Mouse (Mus musculus) layer of hippocampus, postnatal 36 days (tissue): ENCODE data around the gene Atp6v0e2. TPM values are rescaled to one million over a fixed set of nuclear protein-coding genes. Genes with fewer than 3 reads are reported as not detected.

Source experiments
- DNase-seq, 2 experiments: peaks; one replicate each; pipeline ENCODE4 v3.0.0; 2022
- total RNA-seq, 2 experiments: library from RNA; stranded (reverse); gene quantifications; 2 replicates each; pipeline ENCODE4 v1.2.3; 2021

The Atp6v0e2 gene
- total RNA-seq, 2 experiments from 2014 or later: 424 to 471 TPM

- no peak for DNase-seq
Measured at GRCm38 (mm10) chr6:48540721-48541120, 3.3 kb downstream of the Atp6v0e2 start.

GRCm38 (mm10) chr6:48541560-48542450 lies 4.4 kb downstream of the Atp6v0e2 start:
- no peak for DNase-seq

GRCm38 (mm10) chr6:48542631-48543030 lies 5.2 kb downstream of the Atp6v0e2 start:
- no peak for DNase-seq

- DNase-seq: no peak
Measured at GRCm38 (mm10) chr6:48545251-48545650, 7.8 kb downstream of the Atp6v0e2 start.

GRCm38 (mm10) chr6:48546271-48546670 lies 8.9 kb downstream of the Atp6v0e2 start:
- DNase-seq: no peak

- DNase-seq: no peak
Measured at GRCm38 (mm10) chr6:48546858-48547257, 9.4 kb downstream of the Atp6v0e2 start.

GRCm38 (mm10) chr6:48548314-48548713 lies 10.9 kb downstream of the Atp6v0e2 start:
- DNase-seq: no peak

GRCm38 (mm10) chr6:48552918-48553317 lies 15.5 kb downstream of the Atp6v0e2 start:
- DNase-seq: no peak

- DNase-seq: no peak
Measured at GRCm38 (mm10) chr6:48553819-48554218, 16.4 kb downstream of the Atp6v0e2 start.

- peak; percentile 97 to 98 for DNase-seq
Measured at GRCm38 (mm10) chr6:48554280-48555103, 17.1 kb downstream of the Atp6v0e2 start, which contains the start of gene Lrrc61. Gene Lrrc61, plus strand, starts transcription at chr6:48554796.

- peak; percentile 42 to 44 for DNase-seq
Measured at GRCm38 (mm10) chr6:48555104-48555890, 17.9 kb downstream of the Atp6v0e2 start.

- DNase-seq: no peak
Measured at GRCm38 (mm10) chr6:48555956-48556355, 18.5 kb downstream of the Atp6v0e2 start.

- no peak for DNase-seq
Measured at GRCm38 (mm10) chr6:48565693-48566310, 28.4 kb downstream of the Atp6v0e2 start.

GRCm38 (mm10) chr6:48566312-48566711 lies 28.9 kb downstream of the Atp6v0e2 start:
- no peak for DNase-seq

- DNase-seq: no peak
Measured at GRCm38 (mm10) chr6:48568036-48568984, 30.9 kb downstream of the Atp6v0e2 start.

- no peak for DNase-seq
Measured at GRCm38 (mm10) chr6:48569065-48569807, 31.8 kb downstream of the Atp6v0e2 start.

- DNase-seq: no peak
Measured at GRCm38 (mm10) chr6:48572014-48572413, 34.6 kb downstream of the Atp6v0e2 start.

GRCm38 (mm10) chr6:48572572-48573061 lies 35.2 kb downstream of the Atp6v0e2 start, which contains the start of gene Rarres2:
Gene Rarres2, minus strand, starts transcription at chr6:48572789.
- DNase-seq: no peak

- DNase-seq: no peak
Measured at GRCm38 (mm10) chr6:48573280-48573679, 35.9 kb downstream of the Atp6v0e2 start.

GRCm38 (mm10) chr6:48573981-48574380 lies 36.6 kb downstream of the Atp6v0e2 start:
- DNase-seq: no peak
